Mouse (Mus musculus) left cerebral cortex, postnatal 4 days (tissue): ENCODE results near the gene Tbl3. TPM values are rescaled to one million over a fixed set of nuclear protein-coding genes. Genes with fewer than 3 reads are reported as not detected.

Experiments
- DNase-seq: peaks from one replicate; pipeline ENCODE4 v3.0.0-alpha.2; 2022
- intact Hi-C: fragments of 180-260 bp; cut with DNase I; formaldehyde crosslinking; loops from one replicate; pipeline ENCODE4 v1.15.1; 2025
- total RNA-seq, 2 experiments: library from RNA; stranded (reverse); gene quantifications; 2 replicates each; pipeline ENCODE4 v1.2.3; 2021

Gene Tbl3
- 10 to 100 TPM; 34.8 to 36.6 TPM for total RNA-seq

- intact Hi-C loops: no loop called here
- peak; percentile 93 for DNase-seq
Observed at GRCm38 (mm10) chr17:24706982-24707800, at the start of gene Tbl3. Gene Tbl3, minus strand, starts transcription at chr17:24707660.

- no peak for DNase-seq
- intact Hi-C loops: loop anchor here (5.0 kb wide), 1 partner anchor 70 kb away; no protein-coding TSS in a partner anchor
Observed at GRCm38 (mm10) chr17:24752415-24753394, 45.2 kb upstream of the Tbl3 start, which contains the start of gene Hs3st6. Gene Hs3st6, plus strand, starts transcription at chr17:24752988.

GRCm38 (mm10) chr17:24751528-24751927 is 44.1 kb upstream of the Tbl3 start:
- DNase-seq: no peak
- intact Hi-C loops: loop anchor here (5.0 kb wide), 1 partner anchor 71 kb away; no protein-coding TSS in a partner anchor

GRCm38 (mm10) chr17:24746986-24747385 is 39.5 kb upstream of the Tbl3 start:
- intact Hi-C loops: no loop called here
- no peak for DNase-seq

GRCm38 (mm10) chr17:24745526-24746497 is 38.4 kb upstream of the Tbl3 start:
- DNase-seq: peak; percentile 85
- intact Hi-C loops: no loop called here

- intact Hi-C loops: no loop called here
- no peak for DNase-seq
Observed at GRCm38 (mm10) chr17:24744381-24744780, 36.9 kb upstream of the Tbl3 start.

- intact Hi-C loops: no loop called here
Observed at GRCm38 (mm10) chr17:24743896-24744295, 36.4 kb upstream of the Tbl3 start.

GRCm38 (mm10) chr17:24742307-24742706 is 34.8 kb upstream of the Tbl3 start:
- no peak for DNase-seq
- intact Hi-C loops: no loop called here

More at GRCm38 (mm10) chr17:24743896-24744295, 36.4 kb upstream of the Tbl3 start:
- no peak for DNase-seq

- DNase-seq: no peak
- intact Hi-C loops: no loop called here
Observed at GRCm38 (mm10) chr17:24739926-24740325, 32.5 kb upstream of the Tbl3 start.

GRCm38 (mm10) chr17:24738238-24738637 is 30.8 kb upstream of the Tbl3 start:
- DNase-seq: no peak
- intact Hi-C loops: no loop called here

GRCm38 (mm10) chr17:24737135-24737810 is 29.8 kb upstream of the Tbl3 start:
- no peak for DNase-seq
- intact Hi-C loops: no loop called here

GRCm38 (mm10) chr17:24736330-24737051 is 29.0 kb upstream of the Tbl3 start, which contains the start of gene Msrb1:
Gene Msrb1, plus strand, starts transcription at chr17:24736642.
- intact Hi-C loops: no loop called here

GRCm38 (mm10) chr17:24735446-24735845 is 28.0 kb upstream of the Tbl3 start:
- intact Hi-C loops: no loop called here
- DNase-seq: no peak

More at GRCm38 (mm10) chr17:24736330-24737051, 29.0 kb upstream of the Tbl3 start, which contains the start of gene Msrb1:
- DNase-seq: peak; percentile 92

GRCm38 (mm10) chr17:24734513-24734912 is 27.1 kb upstream of the Tbl3 start:
- intact Hi-C loops: no loop called here
- DNase-seq: no peak

GRCm38 (mm10) chr17:24733434-24734050 is 26.1 kb upstream of the Tbl3 start:
- intact Hi-C loops: no loop called here
- DNase-seq: no peak

GRCm38 (mm10) chr17:24732233-24732935 is 24.9 kb upstream of the Tbl3 start:
- DNase-seq: no peak
- intact Hi-C loops: no loop called here

- DNase-seq: no peak
- intact Hi-C loops: no loop called here
Observed at GRCm38 (mm10) chr17:24730787-24731186, 23.3 kb upstream of the Tbl3 start.
